Mouse (Mus musculus): Measurements from ENCODE around the gene Sebox.

DNA sequence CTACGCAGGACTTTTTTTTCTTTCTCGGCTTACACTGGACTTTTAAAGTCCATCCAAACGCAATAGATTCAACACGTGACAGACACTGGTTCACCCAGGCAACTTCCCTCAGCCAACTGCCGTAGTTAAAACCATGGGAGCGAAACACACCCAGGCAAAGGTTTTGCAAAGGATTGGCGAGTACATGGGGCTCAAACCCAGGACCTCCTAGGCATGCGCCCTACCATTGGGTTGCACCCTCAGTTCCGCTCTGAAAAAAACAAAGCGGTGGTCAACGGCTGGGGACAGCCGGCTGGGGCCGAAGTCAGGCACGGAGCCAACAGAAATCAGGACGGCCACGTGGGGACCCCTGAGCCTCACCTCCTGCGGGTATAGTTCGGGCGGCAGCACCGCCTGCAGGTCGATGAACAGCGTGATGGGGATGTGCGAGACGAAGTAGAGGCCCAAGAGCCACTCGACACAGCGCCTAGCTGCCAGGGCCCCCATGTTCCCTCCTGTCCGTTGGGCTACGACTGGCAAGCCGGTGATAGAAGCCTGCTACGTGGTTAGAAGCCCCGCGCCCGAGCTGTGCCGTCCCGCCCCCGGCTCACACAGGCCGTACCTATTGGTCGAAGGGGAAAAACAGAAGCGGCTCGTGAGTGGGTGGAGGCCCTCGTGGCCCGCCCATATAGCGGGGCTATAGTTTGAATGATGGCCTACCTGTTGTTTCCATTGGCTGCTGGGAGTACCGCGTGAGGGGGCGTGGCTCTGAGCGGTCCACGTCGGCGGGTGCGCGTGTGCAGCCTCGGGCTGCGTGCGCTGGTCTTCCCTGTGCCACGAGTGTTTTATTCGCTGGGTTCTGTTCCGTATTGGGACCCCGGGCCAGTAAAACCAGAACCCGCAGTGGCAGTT, 47.2 kb downstream of the Sebox start, which contains the start of gene Tmem97:
- TF ChIP-seq POLR2A (IDR thresholded peaks at IDR 0.05; ENCODE audit: insufficient read depth, low read depth, low read length), result peak; percentile 93
- TF ChIP-seq CTCF (IDR thresholded peaks at IDR 0.05; ENCODE audit: insufficient read depth, low read depth, low read length), result no peak

Data from olfactory bulb, adult 2 months (tissue).